Mouse (Mus musculus): ENCODE measurements around the gene Dnajc11. TPM values are rescaled to one million over a fixed set of nuclear protein-coding genes. Genes with fewer than 3 reads are reported as not detected.

The Dnajc11 gene
- polyA plus RNA-seq, 1 experiment from 2014 or later, result 57.1 TPM

DNA sequence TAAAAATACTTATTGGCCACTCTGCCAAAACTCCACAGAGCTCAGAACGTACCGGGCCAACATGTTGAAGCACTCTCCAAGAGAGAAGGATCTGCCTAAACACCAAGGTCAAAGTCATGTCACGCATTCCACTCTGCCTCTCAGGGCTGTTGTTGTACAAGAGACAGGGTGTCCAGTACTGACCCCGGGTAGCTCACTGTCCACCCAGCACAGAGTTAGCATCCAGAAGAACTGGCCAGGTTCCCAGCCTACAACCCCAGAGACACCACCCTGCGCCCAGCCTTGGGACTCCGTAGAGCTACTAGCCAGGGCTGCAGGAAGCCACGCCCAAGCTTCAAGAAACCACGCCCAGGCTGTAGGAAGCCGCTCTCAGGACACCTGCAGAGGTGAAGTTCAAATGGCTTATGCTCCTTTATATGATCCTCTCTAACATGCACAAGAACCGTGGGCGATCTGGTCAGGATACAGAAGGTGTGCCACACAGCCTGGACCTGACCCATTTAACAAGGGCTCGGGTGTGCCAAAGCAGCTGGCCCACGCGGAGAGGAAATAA is 30.7 kb upstream of the Dnajc11 start:
- H3K4me1 ChIP-seq, result peaks cover 30% of the 10 kb centered on the region
- no peaks in the 10 kb centered on the region for H3K36me3 ChIP-seq

DNA sequence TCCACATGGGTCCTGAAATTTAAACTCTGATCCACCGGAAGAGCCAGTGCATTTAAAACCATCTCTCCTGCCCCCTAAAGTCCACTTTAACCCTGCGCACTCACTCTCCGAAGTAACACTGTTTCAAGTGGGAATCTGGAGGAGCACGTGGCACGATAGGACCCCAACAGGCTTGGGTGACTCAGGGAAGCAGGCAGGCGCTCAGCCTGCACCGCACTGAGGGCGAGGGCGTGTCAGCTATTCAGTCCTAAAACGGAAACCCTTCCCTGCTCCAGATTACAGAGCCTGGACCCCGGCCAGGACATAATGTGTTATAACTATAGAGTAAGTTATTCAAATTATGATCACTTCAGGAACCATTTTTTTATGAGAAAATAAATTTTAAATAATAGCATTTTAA is 29.4 kb upstream of the Dnajc11 start:
- 18% methylated on average over 11 of the region's 11 CpGs for WGBS
- Histone ChIP-seq H3K36me3 (no peaks in the 10 kb centered on the region), H3K27ac (replicated peaks) (no peak overlapping the region; the same call in 1 of the 2 replicates), H3K9ac (no peak overlapping the region), H3K4me2 (no peak overlapping the region), H3K4me1 (peaks cover 33% of the 10 kb centered on the region), H3K4me3 (no peak overlapping the region), H3K9me3 (no peaks in the 10 kb centered on the region), H3K27me3 (replicated peaks) (peaks cover 13% of the 10 kb centered on the region)
- ATAC-seq (ENCODE audit: extremely low read depth, insufficient number of reproducible peaks, low FRiP score, low TSS enrichment), result no peak

More for the DNA sequence above, 30.7 kb upstream of the Dnajc11 start:
- no peak overlapping the region for H3K9ac ChIP-seq
- no peaks in the 10 kb centered on the region for H3K9me3 ChIP-seq
- H3K27me3 ChIP-seq (replicated peaks), result peaks cover 13% of the 10 kb centered on the region
- peak overlapping the region; percentile 55; the same call in 1 of the 2 replicates for H3K27ac ChIP-seq (replicated peaks)
- ATAC-seq (ENCODE audit: extremely low read depth, insufficient number of reproducible peaks, low FRiP score, low TSS enrichment), result no peak
- H3K4me3 ChIP-seq, result no peak overlapping the region
- WGBS, result 38% methylated on average over 14 of the region's 14 CpGs
- H3K4me2 ChIP-seq, result peak overlapping the region; percentile 30

DNA sequence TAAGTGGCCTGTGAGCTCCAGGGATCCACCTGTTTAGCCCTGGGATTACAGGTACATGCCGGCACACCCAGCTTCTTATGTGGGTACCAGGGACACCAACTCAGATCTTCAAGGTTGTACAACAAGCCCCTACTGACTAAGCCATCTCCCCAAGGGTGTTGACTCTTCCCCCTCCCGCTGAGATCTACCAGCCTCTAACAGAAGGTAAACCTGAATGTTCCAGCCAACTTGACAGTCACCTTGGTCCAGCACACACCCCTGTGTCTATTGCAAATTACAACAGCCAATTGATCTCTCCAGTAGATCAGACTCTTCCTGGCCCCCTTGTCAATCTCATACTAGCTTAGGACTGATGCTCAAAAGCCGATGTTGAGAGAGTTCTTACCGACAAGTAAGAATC is 27.9 kb upstream of the Dnajc11 start:
- Histone ChIP-seq H3K9me3 (no peaks in the 10 kb centered on the region), H3K27ac (replicated peaks) (no peak overlapping the region), H3K36me3 (no peaks in the 10 kb centered on the region), H3K4me1 (peaks cover 33% of the 10 kb centered on the region), H3K4me3 (no peak overlapping the region), H3K9ac (no peak overlapping the region), H3K4me2 (no peak overlapping the region), H3K27me3 (replicated peaks) (peaks cover 13% of the 10 kb centered on the region)
- WGBS, result 79% methylated on average over 4 of the region's 4 CpGs
- ATAC-seq (ENCODE audit: extremely low read depth, insufficient number of reproducible peaks, low FRiP score, low TSS enrichment), result no peak

DNA sequence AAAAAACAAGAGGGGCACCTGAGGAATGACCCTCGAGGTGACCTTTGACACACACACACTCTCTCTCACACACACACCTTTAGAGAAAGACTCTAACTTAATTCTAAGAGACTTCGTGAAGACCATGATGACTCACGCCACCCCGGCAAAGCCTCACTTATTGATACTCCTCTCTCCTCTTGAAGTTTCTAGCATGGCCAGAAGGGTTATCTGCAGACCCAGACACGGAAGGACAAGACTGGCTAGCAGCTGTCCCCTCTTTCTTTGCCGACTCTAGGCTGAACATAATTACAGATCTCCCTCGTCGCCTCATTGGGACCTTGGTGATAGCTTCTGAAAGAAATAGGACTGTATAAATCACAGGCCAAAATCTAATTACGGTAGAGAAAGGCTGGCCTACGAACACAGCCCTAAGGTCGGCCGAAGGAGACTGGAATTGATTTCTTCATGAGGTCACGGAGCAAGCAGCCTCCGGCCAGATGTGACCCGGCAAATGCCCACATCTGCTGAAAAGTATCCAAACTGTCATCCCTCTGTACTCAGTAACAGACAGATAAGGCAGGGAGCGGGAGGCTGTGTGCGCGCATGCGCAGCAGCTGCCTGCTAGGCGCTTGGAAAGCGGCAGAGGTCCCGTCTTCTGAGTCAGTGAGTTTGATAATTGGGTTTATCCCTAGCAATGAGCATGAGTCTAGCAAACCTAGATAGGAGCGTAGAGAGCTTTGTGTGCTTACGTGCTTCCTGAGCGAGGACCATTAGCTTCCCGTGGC is 25.7 kb upstream of the Dnajc11 start:
- Histone ChIP-seq H3K27me3 (replicated peaks) (peaks cover 13% of the 10 kb centered on the region), H3K4me2 (peak overlapping the region; percentile 45), H3K4me3 (peak overlapping the region; percentile 11; the same call in 1 of the 2 replicates), H3K27ac (replicated peaks) (no peak overlapping the region), H3K9me3 (no peaks in the 10 kb centered on the region), H3K36me3 (no peaks in the 10 kb centered on the region), H3K4me1 (peaks cover 25% of the 10 kb centered on the region), H3K9ac (no peak overlapping the region)
- WGBS, result 59% methylated on average over 26 of the region's 26 CpGs
- ATAC-seq (ENCODE audit: extremely low read depth, insufficient number of reproducible peaks, low FRiP score, low TSS enrichment), result no peak

DNA sequence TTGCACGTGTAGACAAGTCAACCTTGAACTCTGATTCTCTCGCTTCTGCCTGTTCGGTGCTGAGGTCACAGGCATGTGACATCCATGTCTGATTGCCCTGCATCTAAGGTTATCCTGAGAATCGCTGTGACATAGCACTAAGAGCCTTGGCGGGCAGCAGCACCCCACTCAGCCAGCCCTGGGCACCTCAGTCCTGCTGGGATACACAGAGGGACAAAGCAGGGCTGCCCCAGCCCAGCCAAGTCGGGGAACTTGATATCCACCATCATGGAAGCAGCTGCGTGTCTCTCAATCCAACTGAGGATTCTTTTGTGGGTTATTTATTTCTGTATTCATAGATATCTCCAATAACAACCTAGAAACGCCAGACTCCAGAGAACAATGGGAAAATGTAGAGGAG is 24.7 kb upstream of the Dnajc11 start:
- ATAC-seq (ENCODE audit: extremely low read depth, insufficient number of reproducible peaks, low FRiP score, low TSS enrichment), result no peak
- Histone ChIP-seq H3K9me3 (no peaks in the 10 kb centered on the region), H3K27ac (replicated peaks) (no peak overlapping the region), H3K27me3 (replicated peaks) (peaks cover 13% of the 10 kb centered on the region), H3K36me3 (no peaks in the 10 kb centered on the region), H3K4me1 (peaks cover 16% of the 10 kb centered on the region), H3K9ac (no peak overlapping the region), H3K4me2 (no peak overlapping the region), H3K4me3 (no peak overlapping the region)
- 67% methylated on average over 8 of the region's 8 CpGs for WGBS

DNA sequence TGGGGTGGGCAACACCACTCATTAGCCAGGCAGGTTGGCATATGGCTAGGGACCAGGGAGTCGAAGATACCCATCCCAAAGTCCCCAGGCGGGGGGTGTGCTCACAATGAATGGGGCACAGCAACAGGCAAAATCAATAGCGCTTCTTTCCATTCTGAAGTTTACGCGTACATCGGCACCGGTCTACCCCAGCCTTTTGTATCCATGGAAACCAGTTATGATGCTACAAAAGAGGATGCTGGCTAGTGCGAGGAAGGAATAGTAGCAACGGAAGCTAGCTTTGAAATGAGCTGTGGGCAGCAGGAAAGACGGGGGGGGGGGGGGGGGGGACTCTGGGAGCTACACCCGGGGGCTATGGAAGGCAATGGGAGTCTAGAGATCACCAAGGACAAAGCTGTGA is 17.2 kb upstream of the Dnajc11 start:
- no peaks in the 10 kb centered on the region for H3K27me3 ChIP-seq (replicated peaks)
- H3K4me2 ChIP-seq, result no peak overlapping the region
- H3K27ac ChIP-seq (replicated peaks), result no peak overlapping the region
- no peaks in the 10 kb centered on the region for H3K36me3 ChIP-seq
- H3K9ac ChIP-seq, result no peak overlapping the region
- peaks cover 3% of the 10 kb centered on the region; the same call in 1 of the 2 replicates for H3K9me3 ChIP-seq
- WGBS, result 82% methylated on average over 11 of the region's 11 CpGs
- H3K4me1 ChIP-seq, result no peaks in the 10 kb centered on the region
- no peak overlapping the region for H3K4me3 ChIP-seq
- no peak for ATAC-seq (ENCODE audit: extremely low read depth, insufficient number of reproducible peaks, low FRiP score, low TSS enrichment)

DNA sequence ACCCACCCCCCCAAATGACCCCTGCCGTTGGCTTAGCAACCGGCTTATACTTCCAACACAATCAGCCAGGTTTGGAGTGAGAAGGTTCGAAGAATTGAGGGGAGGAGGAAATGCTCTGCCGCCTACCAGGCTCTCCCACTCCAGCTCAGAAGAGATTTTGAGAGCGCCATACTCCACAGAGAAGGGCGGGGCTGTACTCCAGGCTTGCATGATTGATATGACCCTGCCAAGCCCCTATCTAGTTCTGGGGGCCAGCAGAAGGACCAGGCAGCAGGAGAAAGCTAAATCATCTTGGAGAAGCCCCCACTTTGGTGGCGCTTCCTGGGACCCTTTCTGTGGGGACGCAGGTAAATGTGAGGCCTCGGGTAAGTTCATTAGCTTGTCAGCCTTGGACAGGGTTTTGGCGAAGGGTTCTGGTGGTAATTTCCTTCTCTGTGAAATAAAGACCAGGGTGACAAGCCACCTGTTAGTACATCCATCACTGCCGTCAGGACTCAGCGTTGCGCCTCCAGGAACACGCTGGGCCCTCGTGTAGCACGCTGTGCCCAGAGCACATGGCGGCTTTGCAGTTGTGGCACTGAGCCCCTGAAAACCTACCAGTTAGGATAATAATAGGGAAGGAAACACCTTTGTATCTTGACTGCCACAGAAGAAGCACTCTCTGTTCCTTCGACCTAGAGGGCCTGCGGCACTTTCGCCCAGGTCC is 14.2 kb upstream of the Dnajc11 start:
- Histone ChIP-seq H3K27ac (replicated peaks) (no peak overlapping the region), H3K27me3 (replicated peaks) (no peaks in the 10 kb centered on the region), H3K4me2 (peak overlapping the region; percentile 64; the same call in 1 of the 2 replicates), H3K9ac (no peak overlapping the region), H3K36me3 (no peaks in the 10 kb centered on the region), H3K4me3 (no peak overlapping the region), H3K4me1 (no peaks in the 10 kb centered on the region), H3K9me3 (peaks cover 16% of the 10 kb centered on the region)
- ATAC-seq (ENCODE audit: extremely low read depth, insufficient number of reproducible peaks, low FRiP score, low TSS enrichment), result no peak
- 68% methylated on average over 20 of the region's 20 CpGs for WGBS

DNA sequence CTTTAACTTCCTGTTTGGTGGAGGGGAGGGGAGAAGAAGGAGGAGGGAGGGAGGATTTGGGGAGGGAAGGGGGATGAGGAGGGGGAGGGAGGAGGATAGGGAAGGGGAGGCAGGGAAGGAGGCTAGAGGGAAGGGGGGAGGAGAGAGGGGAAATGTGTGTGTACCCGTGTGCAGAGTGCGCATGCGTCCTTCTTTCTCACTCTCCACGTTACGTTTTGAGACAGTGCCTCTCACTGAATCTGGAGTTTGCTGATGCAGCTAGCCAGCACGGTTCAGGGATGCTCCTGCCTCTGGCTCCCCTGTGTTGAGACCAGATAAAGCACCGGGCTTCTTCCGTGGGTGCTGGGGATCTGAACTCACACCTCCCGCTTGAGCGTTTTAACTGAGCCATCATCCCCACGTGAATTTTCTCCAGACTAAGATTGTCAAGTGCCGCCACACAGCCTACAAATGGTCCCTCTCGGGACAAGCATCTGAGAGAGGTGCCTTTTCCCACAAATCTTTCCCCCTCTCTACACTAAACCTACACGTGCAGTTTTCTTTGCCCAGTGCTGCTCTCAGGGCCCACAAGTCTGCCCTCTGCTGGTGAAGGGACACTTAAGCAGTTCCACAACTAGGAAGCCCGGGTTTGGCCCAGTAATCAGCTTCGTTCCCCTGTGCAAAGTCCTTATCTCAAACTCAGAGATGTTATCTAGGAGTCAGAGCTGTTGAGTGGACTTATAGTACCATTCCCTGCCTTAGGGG is 13.4 kb upstream of the Dnajc11 start:
- ATAC-seq (ENCODE audit: extremely low read depth, insufficient number of reproducible peaks, low FRiP score, low TSS enrichment), result no peak
- 18% methylated on average over 16 of the region's 16 CpGs for WGBS
- Histone ChIP-seq H3K4me3 (peak overlapping the region; percentile 29), H3K9ac (peak overlapping the region; percentile 34; the same call in 1 of the 2 replicates), H3K27me3 (replicated peaks) (no peaks in the 10 kb centered on the region), H3K36me3 (no peaks in the 10 kb centered on the region), H3K9me3 (peaks cover 16% of the 10 kb centered on the region), H3K4me1 (no peaks in the 10 kb centered on the region), H3K27ac (replicated peaks) (no peak overlapping the region), H3K4me2 (peak overlapping the region; percentile 64)

DNA sequence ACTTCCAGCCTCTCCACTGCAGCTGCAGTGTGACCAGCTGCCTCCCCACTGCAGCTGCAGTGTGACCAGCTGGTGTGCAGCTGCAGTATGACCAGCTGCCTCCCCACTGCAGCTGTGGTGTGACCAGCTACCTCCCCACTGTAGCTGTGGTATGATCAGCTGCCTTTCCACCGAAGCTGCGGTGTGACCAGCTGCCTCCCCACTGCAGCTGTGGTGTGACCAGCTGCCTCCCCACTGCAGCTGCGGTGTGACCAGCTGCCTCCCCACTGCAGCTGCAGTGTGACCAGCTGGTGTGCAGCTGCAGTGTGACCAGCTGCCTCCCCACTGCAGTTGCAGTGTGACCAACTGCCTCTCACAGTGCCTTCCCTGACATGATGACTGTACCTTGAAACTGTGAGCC is 11.4 kb upstream of the Dnajc11 start:
- Histone ChIP-seq H3K27ac (replicated peaks) (no peak overlapping the region), H3K9me3 (peaks cover 16% of the 10 kb centered on the region), H3K4me1 (no peaks in the 10 kb centered on the region), H3K9ac (no peak overlapping the region), H3K27me3 (replicated peaks) (no peaks in the 10 kb centered on the region), H3K4me2 (no peak overlapping the region), H3K4me3 (no peak overlapping the region), H3K36me3 (no peaks in the 10 kb centered on the region)
- WGBS, result 95% methylated on average over 3 of the region's 3 CpGs
- no peak for ATAC-seq (ENCODE audit: extremely low read depth, insufficient number of reproducible peaks, low FRiP score, low TSS enrichment)

DNA sequence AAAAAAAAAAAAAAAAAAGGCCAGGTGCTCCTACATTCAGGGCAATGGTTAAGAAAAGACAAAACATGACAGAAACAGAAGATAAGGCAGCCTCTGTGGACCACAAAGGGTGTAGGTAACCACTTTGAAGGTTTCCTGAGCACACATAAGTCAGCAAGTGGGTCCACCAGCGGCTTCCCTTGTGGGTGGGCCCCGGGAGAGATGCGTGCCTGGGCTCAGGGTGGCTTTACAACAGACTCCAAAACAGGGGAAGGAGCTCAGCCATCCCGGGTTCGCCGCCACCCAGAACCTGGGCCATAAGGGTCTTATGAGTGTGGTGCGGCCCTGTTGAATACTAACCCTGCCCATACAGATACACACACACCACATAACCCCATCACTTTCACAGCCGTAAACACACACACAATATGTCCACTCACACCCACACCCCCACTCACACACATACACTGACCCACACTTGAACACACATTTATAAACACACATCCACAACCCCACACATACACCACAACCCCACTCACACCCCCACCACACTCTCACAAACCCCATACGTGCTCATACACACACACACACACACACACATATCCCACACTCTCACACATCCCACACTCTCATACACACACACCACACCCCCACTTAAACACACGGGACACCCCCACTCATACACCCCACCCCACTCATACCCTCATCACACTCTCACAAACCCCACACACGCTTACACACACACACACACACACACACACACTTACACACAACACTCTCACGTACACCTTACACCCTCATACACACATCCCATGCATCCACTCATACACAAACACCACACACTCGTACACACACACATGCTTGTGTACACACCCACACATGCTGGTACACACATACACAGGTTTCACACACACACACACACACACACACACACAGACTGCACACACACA is 651 bp upstream of the Dnajc11 start:
- Histone ChIP-seq H3K4me3 (peak overlapping the region; percentile 92), H3K27ac (replicated peaks) (no peak overlapping the region), H3K36me3 (no peaks in the 10 kb centered on the region), H3K27me3 (replicated peaks) (no peaks in the 10 kb centered on the region; the same call in 1 of the 2 replicates), H3K4me2 (peak overlapping the region; percentile 100), H3K9me3 (no peaks in the 10 kb centered on the region), H3K4me1 (peaks cover 27% of the 10 kb centered on the region), H3K9ac (peak overlapping the region; percentile 50; the same call in 1 of the 2 replicates)
- ATAC-seq (ENCODE audit: extremely low read depth, insufficient number of reproducible peaks, low FRiP score, low TSS enrichment), result peak; percentile 26; the same call in 1 of the 2 replicates
- WGBS, result 81% methylated on average over 13 of the region's 13 CpGs

Data from heart, embryonic 13.5 days (tissue).